ENCODE assay signal across 9 mouse cellular contexts in the genomic region with DNA sequence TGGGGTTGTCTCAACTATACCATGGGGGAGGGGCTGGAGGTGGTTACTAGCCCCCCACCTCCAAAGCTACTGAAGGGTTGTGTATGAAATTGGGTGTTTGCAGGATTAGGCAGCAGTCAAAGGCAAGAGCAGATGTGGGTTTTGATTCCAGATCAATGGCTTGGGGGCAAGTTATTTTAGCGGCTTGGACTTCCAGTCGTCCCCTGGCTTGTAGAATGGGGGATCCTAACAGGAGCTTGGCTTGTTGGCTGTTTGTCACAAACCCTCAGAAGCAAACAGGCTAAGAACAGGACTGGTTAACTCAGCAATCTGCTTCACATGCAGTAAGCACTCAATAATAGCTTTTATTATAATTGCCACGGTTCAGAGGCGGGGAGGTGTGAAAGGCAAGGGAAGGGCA. TPM values are rescaled to one million over a fixed set of nuclear protein-coding genes. Genes with fewer than 3 reads are reported as not detected.
A peak's percentile ranks its signal among the peaks of the same experiment; 100 is the strongest.
DNase-seq lines count a peak whose midpoint lies in the region; ATAC-seq lines count a peak whose summit lies in the region.
"Had no signal": no experiment of that assay in that cellular context is flagged by ENCODE, and none has a peak within 500 bp of the region (broad histone marks: within the 10 kb centered on the region; RNA-seq: fewer than 3 reads in every experiment).

No protein-coding gene starts in this region.

- H3K4me1 ChIP-seq in kidney, embryonic 14.5 days (ENCODE audit: control insufficient read depth, insufficient read depth, low read length): peaks cover 25% of the 10 kb centered on the region
- peaks cover 23% of the 10 kb centered on the region for H3K4me1 ChIP-seq in forebrain, embryonic 11.5 days (replicated peaks; ENCODE audit: control insufficient read depth, insufficient read depth, low read length)
- H3K4me1 ChIP-seq in limb, embryonic 10.5 days: peaks cover 47% of the 10 kb centered on the region
- H3K4me1 ChIP-seq in neural tube, embryonic 15.5 days: peaks cover 58% of the 10 kb centered on the region

- DNase-seq in kidney, postnatal 10 days: no peak
- no peak for DNase-seq in forebrain, embryonic 11.5 days (ENCODE audit: low spot score)
- no peak for DNase-seq in limb, embryonic 10.5 days (ENCODE audit: low spot score)
- DNase-seq in frontal cortex, postnatal 10 days (ENCODE audit: low spot score in 2 of 2): no peak
- DNase-seq in embryo, embryonic 11 days: no peak

- peak overlapping the region; percentile 87; the same call in 1 of the 2 replicates for H3K9ac ChIP-seq in kidney, embryonic 14.5 days (ENCODE audit: low read depth, low read length)
- H3K9ac ChIP-seq in forebrain, embryonic 11.5 days (ENCODE audit: low read length): peak overlapping the region; percentile 86
- H3K9ac ChIP-seq in neural tube, embryonic 15.5 days (replicated peaks): peak overlapping the region; percentile 87

- H3K27me3 ChIP-seq in kidney, embryonic 14.5 days (ENCODE audit: control insufficient read depth, insufficient read depth, low read length): no peaks in the 10 kb centered on the region
- H3K27me3 ChIP-seq in forebrain, embryonic 11.5 days (ENCODE audit: control insufficient read depth, insufficient read depth, low read length): no peaks in the 10 kb centered on the region
- H3K27me3 ChIP-seq in limb, embryonic 10.5 days (ENCODE audit: low read depth, poor library complexity, severe bottlenecking): no peaks in the 10 kb centered on the region
- no peaks in the 10 kb centered on the region for H3K27me3 ChIP-seq in neural tube, embryonic 15.5 days (replicated peaks)
- H3K27me3 ChIP-seq: megakaryocyte, embryonic 14.5 days had no signal

- 79% methylated on average over 4 of the region's 4 CpGs for WGBS in kidney, embryonic 14.5 days
- WGBS in forebrain, embryonic 11.5 days: 80% methylated on average over 4 of the region's 4 CpGs
- 83% methylated on average over 4 of the region's 4 CpGs for WGBS in limb, embryonic 10.5 days
- 58% methylated on average over 4 of the region's 4 CpGs for WGBS in neural tube, embryonic 15.5 days

- H3K4me3 ChIP-seq in kidney, embryonic 14.5 days (ENCODE audit: low read length): peak overlapping the region; percentile 57; the same call in 1 of the 2 replicates
- H3K4me3 ChIP-seq in forebrain, embryonic 11.5 days (ENCODE audit: low read depth, low read length): peak overlapping the region; percentile 82; the same call in 1 of the 2 replicates
- peak overlapping the region; percentile 90 for H3K4me3 ChIP-seq in limb, embryonic 10.5 days
- peak overlapping the region; percentile 90 for H3K4me3 ChIP-seq in neural tube, embryonic 15.5 days (replicated peaks)

- no peak for ATAC-seq in kidney, embryonic 14.5 days (ENCODE audit: low FRiP score, low TSS enrichment)
- no peak for ATAC-seq in forebrain, embryonic 11.5 days (replicated peaks; ENCODE audit: low FRiP score)
- ATAC-seq in neural tube, embryonic 15.5 days (ENCODE audit: low FRiP score): no peak
- ATAC-seq in CD4-positive, CD25-positive, alpha-beta regulatory T cell, adult 4 months: no peak

- no peaks in the 10 kb centered on the region for H3K9me3 ChIP-seq in kidney, embryonic 14.5 days (ENCODE audit: control insufficient read depth, low read length)
- no peaks in the 10 kb centered on the region for H3K9me3 ChIP-seq in forebrain, embryonic 11.5 days (ENCODE audit: control insufficient read depth, low read length)
- no peaks in the 10 kb centered on the region for H3K9me3 ChIP-seq in limb, embryonic 10.5 days (replicated peaks)
- no peaks in the 10 kb centered on the region for H3K9me3 ChIP-seq in neural tube, embryonic 15.5 days (replicated peaks)
- H3K9me3 ChIP-seq: megakaryocyte, embryonic 14.5 days had no signal

- H3K27ac ChIP-seq in kidney, embryonic 14.5 days (ENCODE audit: low read depth, low read length): no peak overlapping the region
- no peak overlapping the region for H3K27ac ChIP-seq in forebrain, embryonic 11.5 days (ENCODE audit: low read depth, low read length)
- peak overlapping the region; percentile 99 for H3K27ac ChIP-seq in limb, embryonic 10.5 days
- H3K27ac ChIP-seq in neural tube, embryonic 15.5 days (replicated peaks): peak overlapping the region; percentile 93

- H3K4me2 ChIP-seq in kidney, embryonic 14.5 days (replicated peaks; ENCODE audit: low read depth, low read length): peak overlapping the region; percentile 70
- peak overlapping the region; percentile 85 for H3K4me2 ChIP-seq in forebrain, embryonic 11.5 days (ENCODE audit: low read depth, low read length, severe bottlenecking)
- H3K4me2 ChIP-seq in neural tube, embryonic 15.5 days: peak overlapping the region; percentile 76

- H3K36me3 ChIP-seq in kidney, embryonic 14.5 days (ENCODE audit: control insufficient read depth, insufficient read depth, low read length): peaks cover 55% of the 10 kb centered on the region
- H3K36me3 ChIP-seq in forebrain, embryonic 11.5 days (ENCODE audit: control insufficient read depth, insufficient read depth, low read length): peaks cover 4% of the 10 kb centered on the region; the same call in 1 of the 2 replicates
- H3K36me3 ChIP-seq in limb, embryonic 10.5 days: peaks cover 68% of the 10 kb centered on the region
- peaks cover 47% of the 10 kb centered on the region for H3K36me3 ChIP-seq in neural tube, embryonic 15.5 days

RNA-seq across cellular contexts. Expression of gene Ctxn1, which starts 1.7 kb away (rescaled TPM):
- polyA plus RNA-seq in kidney, embryonic 14.5 days (2014; fragmentation: Nextera tagmentation; extraction: Ambion mirVana): 86.1 and 93.1 TPM in 2 replicates
- 153 and 167 TPM in 2 replicates for polyA plus RNA-seq in forebrain, embryonic 11.5 days (2014; fragmentation: Nextera tagmentation; extraction: Ambion mirVana)
- 113 and 132 TPM in 2 replicates for polyA plus RNA-seq in limb, embryonic 10.5 days (2016; fragmentation: Nextera tagmentation; extraction: Ambion mirVana)
- 229 and 269 TPM in 2 replicates for polyA plus RNA-seq in neural tube, embryonic 15.5 days (2015; fragmentation: Nextera tagmentation; extraction: Ambion mirVana)
- not detected for polyA plus RNA-seq in CD4-positive, CD25-positive, alpha-beta regulatory T cell, adult 4 months (2017; shearing (Covaris generic))

RNA-seq across cellular contexts. Expression of gene Snapc2, which starts 4.5 kb away (rescaled TPM):
- polyA plus RNA-seq in kidney, embryonic 14.5 days (2014; fragmentation: Nextera tagmentation; extraction: Ambion mirVana): 61.9 and 63.6 TPM in 2 replicates
- 64.4 and 77.5 TPM in 2 replicates for polyA plus RNA-seq in forebrain, embryonic 11.5 days (2014; fragmentation: Nextera tagmentation; extraction: Ambion mirVana)
- 70.0 and 72.1 TPM in 2 replicates for polyA plus RNA-seq in limb, embryonic 10.5 days (2016; fragmentation: Nextera tagmentation; extraction: Ambion mirVana)
- polyA plus RNA-seq in neural tube, embryonic 15.5 days (2015; fragmentation: Nextera tagmentation; extraction: Ambion mirVana): 63.6 and 69.3 TPM in 2 replicates
- 10 to 100 TPM; 12.8 TPM for polyA plus RNA-seq in CD4-positive, CD25-positive, alpha-beta regulatory T cell, adult 4 months (2017; shearing (Covaris generic))

RNA-seq across cellular contexts. Expression of gene Tgfbr3l, which starts 9.3 kb away (rescaled TPM):
- 4.7 and 5.9 TPM in 2 replicates for polyA plus RNA-seq in kidney, embryonic 14.5 days (2014; fragmentation: Nextera tagmentation; extraction: Ambion mirVana)
- polyA plus RNA-seq in forebrain, embryonic 11.5 days (2014; fragmentation: Nextera tagmentation; extraction: Ambion mirVana): 3.3 and 4.0 TPM in 2 replicates
- 2.8 and 3.3 TPM in 2 replicates for polyA plus RNA-seq in limb, embryonic 10.5 days (2016; fragmentation: Nextera tagmentation; extraction: Ambion mirVana)
- polyA plus RNA-seq in neural tube, embryonic 15.5 days (2015; fragmentation: Nextera tagmentation; extraction: Ambion mirVana): 3.2 and 3.4 TPM in 2 replicates
- 1 to 10 TPM; 7.2 to 9.6 TPM for polyA plus RNA-seq in CD4-positive, CD25-positive, alpha-beta regulatory T cell, adult 4 months (2017; shearing (Covaris generic))

RNA-seq across cellular contexts. Expression of gene Timm44, which starts 18.4 kb away (rescaled TPM):
- polyA plus RNA-seq in kidney, embryonic 14.5 days (2014; fragmentation: Nextera tagmentation; extraction: Ambion mirVana): 75.7 and 81.2 TPM in 2 replicates
- 67.0 and 75.3 TPM in 2 replicates for polyA plus RNA-seq in forebrain, embryonic 11.5 days (2014; fragmentation: Nextera tagmentation; extraction: Ambion mirVana)
- 71.3 and 75.7 TPM in 2 replicates for polyA plus RNA-seq in limb, embryonic 10.5 days (2016; fragmentation: Nextera tagmentation; extraction: Ambion mirVana)
- 44.2 and 48.5 TPM in 2 replicates for polyA plus RNA-seq in neural tube, embryonic 15.5 days (2015; fragmentation: Nextera tagmentation; extraction: Ambion mirVana)
- polyA plus RNA-seq in CD4-positive, CD25-positive, alpha-beta regulatory T cell, adult 4 months (2017; shearing (Covaris generic)): 100 to 1,000 TPM in 1 of 2 experiments, 10 to 100 TPM in 1; 75.2 to 122 TPM

RNA-seq across cellular contexts. Expression of gene Gm49320, which starts 18.7 kb away (rescaled TPM):
- polyA plus RNA-seq in kidney, embryonic 14.5 days (2014; fragmentation: Nextera tagmentation; extraction: Ambion mirVana): 0.86 and 2.2 TPM in 2 replicates
- polyA plus RNA-seq in forebrain, embryonic 11.5 days (2014; fragmentation: Nextera tagmentation; extraction: Ambion mirVana): 0.88 and 0.90 TPM in 2 replicates
- polyA plus RNA-seq in limb, embryonic 10.5 days (2016; fragmentation: Nextera tagmentation; extraction: Ambion mirVana): 0.85 and 1.6 TPM in 2 replicates
- 1.1 and 1.3 TPM in 2 replicates for polyA plus RNA-seq in neural tube, embryonic 15.5 days (2015; fragmentation: Nextera tagmentation; extraction: Ambion mirVana)
- polyA plus RNA-seq in CD4-positive, CD25-positive, alpha-beta regulatory T cell, adult 4 months (2017; shearing (Covaris generic)): under 1 TPM in 1 of 2 experiments, not detected in 1; 0.46 TPM

Comparison
In these comparisons a context has a peak if more than half of its experiments do, and no peak if none do; other contexts are left out.
1. H3K27ac ChIP-seq: peak in limb, embryonic 10.5 days (single experiment) and neural tube, embryonic 15.5 days (single experiment); none in kidney, embryonic 14.5 days (single experiment) and forebrain, embryonic 11.5 days (single experiment).
2. RNA of gene Ctxn1, which starts 1.7 kb away (polyA plus RNA-seq): 229 to 269 TPM in neural tube, embryonic 15.5 days, 153 to 167 TPM in forebrain, embryonic 11.5 days, 113 to 132 TPM in limb, embryonic 10.5 days and 86.1 to 93.1 TPM in kidney, embryonic 14.5 days; not detected in CD4-positive, CD25-positive, alpha-beta regulatory T cell, adult 4 months; every median in the first group is over 10 times any median in the second.
3. Peak in every context shown above with its lines, with median percentiles within 50 percentile points of each other: H3K4me2 ChIP-seq, H3K4me3 ChIP-seq and H3K9ac ChIP-seq.